Mouse (Mus musculus): ENCODE measurements around the gene Scaf4. TPM values are rescaled to one million over a fixed set of nuclear protein-coding genes. Genes with fewer than 3 reads are reported as not detected.
"Not testable (repeated sequence)": the region's sequence is repeated elsewhere in the genome, so short reads cannot be mapped to it uniquely, and the experiment has no call there.

Gene Scaf4
- polyA plus RNA-seq, 1 experiment from 2014 or later: 39.8 TPM

DNA sequence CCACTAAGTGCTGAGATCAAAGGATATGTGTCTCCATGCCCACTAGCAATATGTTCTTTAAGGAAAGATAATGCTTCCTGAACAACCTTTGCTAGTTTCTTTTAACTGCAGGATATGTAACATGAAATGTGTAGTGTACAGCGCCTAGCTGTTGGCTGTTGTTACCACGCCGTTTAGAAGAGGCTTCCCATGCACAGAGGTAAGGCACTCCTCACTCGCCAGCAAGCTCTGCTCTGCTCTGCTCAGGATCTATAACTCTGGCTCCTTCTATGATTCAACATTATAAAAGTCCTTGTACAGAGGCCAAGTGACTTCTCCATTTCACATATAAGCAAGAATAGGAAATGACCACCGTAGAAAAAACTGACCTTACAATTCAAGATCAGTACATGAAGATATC is 24.7 kb downstream of the Scaf4 start:
- Histone ChIP-seq H3K9ac (replicated peaks) (no peak overlapping the region), H3K4me3 (no peak overlapping the region), H3K36me3 (peaks cover 51% of the 10 kb centered on the region), H3K9me3 (no peaks in the 10 kb centered on the region), H3K27ac (replicated peaks) (no peak overlapping the region), H3K27me3 (no peaks in the 10 kb centered on the region), H3K4me2 (replicated peaks) (no peak overlapping the region), H3K4me1 (no peaks in the 10 kb centered on the region)
- WGBS: 94% methylated on average over 5 of the region's 5 CpGs
- ATAC-seq (ENCODE audit: low FRiP score, low read depth): no peak

DNA sequence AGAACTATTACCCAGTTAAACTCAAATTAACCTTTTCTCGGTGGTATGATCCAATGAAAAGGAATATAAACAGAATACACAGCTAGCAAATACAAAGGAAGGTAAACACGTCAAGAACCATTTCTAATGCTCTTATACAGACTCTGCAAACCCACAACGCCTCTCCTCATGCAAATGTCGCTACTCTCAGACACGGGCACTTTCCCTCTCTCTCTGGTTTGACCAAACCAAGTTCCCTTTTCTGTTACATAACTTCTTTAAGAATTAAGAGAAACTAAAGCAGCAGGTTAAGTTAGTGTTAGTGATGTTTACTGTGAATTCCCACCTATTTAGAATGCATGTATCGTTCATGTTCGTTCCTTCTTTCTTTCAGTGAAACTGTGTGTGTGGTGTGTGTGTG is 25.4 kb downstream of the Scaf4 start:
- Histone ChIP-seq H3K9me3 (no peaks in the 10 kb centered on the region), H3K4me1 (no peaks in the 10 kb centered on the region), H3K27ac (replicated peaks) (no peak overlapping the region), H3K4me2 (replicated peaks) (no peak overlapping the region), H3K27me3 (no peaks in the 10 kb centered on the region), H3K4me3 (no peak overlapping the region), H3K9ac (replicated peaks) (no peak overlapping the region), H3K36me3 (peaks cover 55% of the 10 kb centered on the region)
- ATAC-seq (ENCODE audit: low FRiP score, low read depth): no peak
- 92% methylated on average over 7 of the region's 7 CpGs for WGBS

DNA sequence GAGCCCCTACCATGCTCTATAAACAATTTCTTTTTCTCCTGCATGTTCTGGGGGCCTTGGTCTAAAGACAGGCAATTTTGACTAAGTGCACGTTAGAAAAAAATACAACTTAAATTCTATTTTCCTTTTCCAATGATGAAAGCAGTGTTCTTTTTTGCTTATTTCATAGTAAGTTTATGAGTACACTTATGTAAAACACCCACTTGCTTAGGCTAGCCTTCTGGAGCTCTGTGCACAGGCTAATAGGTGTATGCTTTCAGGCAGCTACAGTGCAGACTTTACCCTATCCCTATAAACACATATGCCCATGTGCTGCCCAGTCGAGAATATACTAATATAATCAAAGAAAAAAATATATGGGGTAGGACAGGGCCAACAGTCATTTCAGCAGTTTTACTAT is 31.8 kb downstream of the Scaf4 start:
- H3K9ac ChIP-seq (replicated peaks): no peak overlapping the region
- no peaks in the 10 kb centered on the region for H3K9me3 ChIP-seq
- H3K36me3 ChIP-seq: peaks cover 71% of the 10 kb centered on the region
- no peaks in the 10 kb centered on the region for H3K27me3 ChIP-seq
- H3K27ac ChIP-seq (replicated peaks): no peak overlapping the region
- ATAC-seq (ENCODE audit: low FRiP score, low read depth): no peak
- H3K4me3 ChIP-seq: no peak overlapping the region
- WGBS: 91% methylated on average over 2 of the region's 2 CpGs
- H3K4me1 ChIP-seq: no peaks in the 10 kb centered on the region
- no peak overlapping the region for H3K4me2 ChIP-seq (replicated peaks)

DNA sequence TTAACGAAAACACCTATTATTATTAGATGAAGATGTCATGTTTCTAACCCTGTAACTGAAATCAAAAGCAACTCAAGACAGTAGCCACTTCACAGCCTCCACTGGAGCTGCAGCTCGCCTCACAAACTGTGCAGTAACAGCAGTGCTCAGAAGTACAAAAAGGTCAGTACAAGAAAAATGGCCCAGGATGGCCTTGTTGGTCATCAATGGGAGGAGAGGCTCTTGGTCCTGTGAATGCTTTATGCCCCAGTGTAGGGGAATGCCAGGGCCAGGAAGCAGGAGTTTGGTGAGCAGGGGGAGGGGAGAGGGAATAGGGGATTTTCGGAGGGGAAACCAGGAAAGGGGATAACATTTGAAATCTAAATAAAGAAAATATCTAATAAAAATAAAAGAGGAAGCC is 33.0 kb downstream of the Scaf4 start:
- H3K4me3 ChIP-seq; H3K4me1 ChIP-seq; H3K27me3 ChIP-seq; H3K9ac ChIP-seq (replicated peaks); ATAC-seq (ENCODE audit: low FRiP score, low read depth); H3K9me3 ChIP-seq; H3K4me2 ChIP-seq (replicated peaks); H3K27ac ChIP-seq (replicated peaks): not testable (repeated sequence)
- WGBS: 85% methylated on average over 3 of the region's 3 CpGs
- H3K36me3 ChIP-seq: peaks cover 70% of the 10 kb centered on the region

DNA sequence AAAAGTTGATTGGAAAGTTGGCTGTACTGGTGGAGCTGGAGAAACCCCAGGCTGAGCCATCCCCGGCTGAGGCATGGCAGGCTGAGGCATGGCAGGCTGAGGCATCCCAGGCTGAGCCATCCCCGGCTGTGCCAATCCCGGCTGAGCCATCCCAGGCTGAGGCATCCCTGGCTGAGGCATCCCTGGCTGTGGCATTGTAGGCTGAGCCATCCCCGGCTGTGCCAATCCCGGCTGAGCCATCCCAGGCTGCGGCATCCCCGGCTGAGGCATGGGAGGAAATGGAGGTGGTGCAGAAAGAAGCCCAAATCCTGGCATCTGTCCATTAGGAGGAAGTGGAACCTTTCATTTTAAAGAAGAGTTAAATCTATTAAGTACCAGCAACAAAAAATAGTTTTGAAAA is 34.2 kb downstream of the Scaf4 start:
- 92% methylated on average over 7 of the region's 7 CpGs for WGBS
- no peak for ATAC-seq (ENCODE audit: low FRiP score, low read depth)
- Histone ChIP-seq H3K27me3 (no peaks in the 10 kb centered on the region), H3K27ac (replicated peaks) (no peak overlapping the region), H3K9ac (replicated peaks) (no peak overlapping the region), H3K4me1 (no peaks in the 10 kb centered on the region), H3K36me3 (peaks cover 81% of the 10 kb centered on the region), H3K4me2 (replicated peaks) (no peak overlapping the region), H3K9me3 (no peaks in the 10 kb centered on the region), H3K4me3 (no peak overlapping the region)

DNA sequence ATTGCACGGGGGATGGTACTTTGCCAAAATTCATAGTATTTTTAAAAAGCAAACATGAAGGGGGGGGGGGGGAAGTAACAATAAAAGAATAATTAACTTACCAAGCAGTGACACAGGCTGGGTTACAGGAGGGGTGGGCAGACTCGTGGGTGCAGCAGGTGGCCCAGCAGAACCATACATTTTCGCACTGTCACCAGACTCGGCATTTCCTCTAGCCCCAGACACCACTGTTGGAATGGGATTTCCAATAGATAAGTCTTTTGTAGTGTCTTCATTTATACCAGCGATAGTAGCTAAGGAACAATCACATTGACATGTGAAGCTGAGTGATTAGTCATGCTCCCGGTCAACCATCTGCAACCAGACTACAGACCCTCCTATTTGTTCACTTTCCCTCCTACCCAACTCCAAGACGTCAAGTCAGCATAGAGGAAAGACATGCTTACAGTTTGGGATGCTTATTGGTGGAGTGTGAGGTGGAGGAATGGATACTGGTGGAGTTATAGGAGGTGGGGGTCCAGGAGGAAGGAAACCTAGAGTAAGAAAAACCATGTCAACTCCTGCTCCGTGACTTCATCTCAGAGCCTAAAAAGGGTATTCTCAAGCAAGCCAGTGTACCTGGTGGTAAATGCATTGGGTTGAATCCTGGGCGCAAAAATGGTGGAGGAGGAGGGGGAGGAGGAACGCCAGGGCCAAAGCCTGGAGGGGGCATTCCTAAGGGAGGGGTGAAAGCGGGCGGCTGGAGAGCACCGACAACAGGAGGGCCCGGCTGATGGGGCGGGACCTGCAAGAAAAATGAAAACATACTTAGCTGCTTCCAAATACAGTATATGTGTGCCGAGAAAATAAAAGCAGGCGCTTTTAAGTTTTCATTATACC is 41.6 kb downstream of the Scaf4 start:
- Histone ChIP-seq H3K36me3 (peaks cover 89% of the 10 kb centered on the region), H3K27me3 (no peaks in the 10 kb centered on the region), H3K4me2 (replicated peaks) (no peak overlapping the region), H3K4me1 (no peaks in the 10 kb centered on the region), H3K9me3 (no peaks in the 10 kb centered on the region), H3K9ac (replicated peaks) (no peak overlapping the region), H3K4me3 (no peak overlapping the region), H3K27ac (replicated peaks) (no peak overlapping the region)
- WGBS: 78% methylated on average over 17 of the region's 17 CpGs
- peak; percentile 47; the same call in 1 of the 2 replicates for ATAC-seq (ENCODE audit: low FRiP score, low read depth)

DNA sequence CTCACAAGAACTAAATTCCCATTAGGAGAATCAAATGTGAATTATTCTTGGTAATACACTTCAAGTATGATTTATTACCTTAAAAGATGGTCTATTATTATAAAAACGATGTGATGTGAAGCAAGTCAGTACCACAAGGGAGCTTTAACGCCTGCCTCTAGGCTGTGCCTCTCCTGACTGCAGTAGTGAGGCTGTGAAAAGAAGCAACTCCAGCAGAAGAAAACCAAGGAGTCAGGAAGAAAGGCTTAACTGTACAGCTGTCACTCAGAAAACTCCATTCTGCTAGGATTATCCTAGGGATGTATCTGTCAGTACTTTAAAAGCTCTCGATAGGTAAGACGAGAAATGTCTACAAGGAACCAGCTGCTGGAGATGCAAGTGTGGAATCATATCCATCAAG is 42.4 kb downstream of the Scaf4 start:
- H3K9me3 ChIP-seq: no peaks in the 10 kb centered on the region
- H3K9ac ChIP-seq (replicated peaks): no peak overlapping the region
- H3K4me3 ChIP-seq: no peak overlapping the region
- no peak overlapping the region for H3K27ac ChIP-seq (replicated peaks)
- no peak for ATAC-seq (ENCODE audit: low FRiP score, low read depth)
- no peaks in the 10 kb centered on the region for H3K4me1 ChIP-seq
- H3K27me3 ChIP-seq: no peaks in the 10 kb centered on the region
- WGBS: 87% methylated on average over 4 of the region's 4 CpGs
- no peak overlapping the region for H3K4me2 ChIP-seq (replicated peaks)
- H3K36me3 ChIP-seq: peaks cover 81% of the 10 kb centered on the region

DNA sequence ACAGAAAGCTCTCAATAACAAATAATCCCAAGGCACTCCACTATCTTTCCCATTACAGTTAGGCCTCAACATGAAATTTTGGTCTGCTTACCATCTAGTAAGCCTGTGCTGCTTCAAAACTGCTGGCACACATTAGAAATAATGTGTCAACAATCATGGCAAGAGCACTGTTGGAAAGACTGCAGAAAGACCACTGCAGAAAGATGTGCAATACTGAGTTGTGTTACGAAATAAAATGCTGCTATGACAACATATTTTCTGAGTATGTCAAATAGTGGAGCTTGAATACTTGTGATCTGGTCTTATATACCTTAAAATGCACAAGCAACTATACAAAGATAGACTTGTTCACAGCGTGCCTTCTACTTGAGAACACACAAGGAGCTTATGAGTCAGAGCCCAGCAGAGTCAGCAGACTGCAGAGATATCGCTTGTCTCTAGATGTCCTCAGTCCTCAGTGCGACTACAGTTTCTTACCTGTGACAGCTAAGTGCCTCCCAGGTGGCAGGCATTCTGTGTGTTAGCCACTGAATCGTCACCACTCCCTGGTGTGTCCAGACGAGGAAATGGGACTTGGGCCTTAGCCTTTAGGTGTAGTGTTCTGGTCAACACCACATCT is 45.1 kb downstream of the Scaf4 start:
- no peak overlapping the region for H3K9ac ChIP-seq (replicated peaks)
- no peaks in the 10 kb centered on the region for H3K27me3 ChIP-seq
- no peaks in the 10 kb centered on the region for H3K9me3 ChIP-seq
- no peak for ATAC-seq (ENCODE audit: low FRiP score, low read depth)
- no peak overlapping the region for H3K27ac ChIP-seq (replicated peaks)
- H3K4me2 ChIP-seq (replicated peaks): no peak overlapping the region
- no peaks in the 10 kb centered on the region for H3K4me1 ChIP-seq
- peaks cover 62% of the 10 kb centered on the region for H3K36me3 ChIP-seq
- 92% methylated on average over 6 of the region's 6 CpGs for WGBS
- no peak overlapping the region for H3K4me3 ChIP-seq

DNA sequence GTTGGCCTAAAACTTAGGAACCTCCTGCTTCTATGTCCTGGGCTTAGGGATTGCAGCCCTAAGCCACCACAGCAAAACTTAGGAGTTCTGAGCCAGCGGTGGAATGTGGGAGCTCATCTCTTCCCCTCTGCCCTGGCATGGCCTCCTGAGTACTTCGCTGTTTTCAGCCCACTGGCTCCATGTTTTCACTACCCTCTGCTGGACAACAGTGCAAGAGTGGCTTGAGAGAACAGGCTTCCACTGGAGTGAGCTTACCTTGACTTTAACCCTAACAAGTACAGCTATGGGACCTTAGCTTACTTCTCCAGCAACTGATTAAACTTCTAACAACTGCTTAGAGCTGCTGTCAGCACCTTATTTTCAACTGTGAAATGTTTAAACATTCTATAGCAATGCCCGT is 49.1 kb downstream of the Scaf4 start:
- H3K9me3 ChIP-seq: no peaks in the 10 kb centered on the region
- peaks cover 30% of the 10 kb centered on the region for H3K36me3 ChIP-seq
- no peaks in the 10 kb centered on the region for H3K4me1 ChIP-seq
- no peak for ATAC-seq (ENCODE audit: low FRiP score, low read depth)
- H3K27ac ChIP-seq (replicated peaks): no peak overlapping the region
- no peak overlapping the region for H3K9ac ChIP-seq (replicated peaks)
- no peak overlapping the region for H3K4me2 ChIP-seq (replicated peaks)
- WGBS: 96% methylated on average over 3 of the region's 3 CpGs
- H3K27me3 ChIP-seq: no peaks in the 10 kb centered on the region
- H3K4me3 ChIP-seq: no peak overlapping the region

DNA sequence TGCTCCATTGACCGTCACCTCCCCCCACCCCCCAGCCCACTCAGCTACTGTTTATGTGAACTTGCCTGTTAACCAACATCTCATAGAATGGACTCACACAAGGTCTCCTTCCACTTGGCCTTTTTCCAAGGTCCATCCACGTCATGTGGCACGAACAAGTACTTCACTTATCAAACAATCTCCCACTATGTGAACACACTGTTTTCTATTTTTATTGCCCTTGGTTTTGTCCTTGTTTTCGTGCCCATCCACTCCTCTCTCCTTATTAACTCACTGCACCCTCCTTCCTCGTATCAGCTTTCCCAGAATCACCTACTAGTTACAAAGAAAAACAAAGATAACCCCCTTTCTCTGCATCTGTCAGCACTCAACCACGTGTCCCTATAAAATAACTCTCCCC is 49.7 kb downstream of the Scaf4 start:
- WGBS: 93% methylated on average over 6 of the region's 6 CpGs
- H3K9ac ChIP-seq (replicated peaks): no peak overlapping the region
- no peak for ATAC-seq (ENCODE audit: low FRiP score, low read depth)
- no peaks in the 10 kb centered on the region for H3K4me1 ChIP-seq
- H3K4me3 ChIP-seq: no peak overlapping the region
- H3K9me3 ChIP-seq: no peaks in the 10 kb centered on the region
- no peaks in the 10 kb centered on the region for H3K27me3 ChIP-seq
- H3K36me3 ChIP-seq: peaks cover 30% of the 10 kb centered on the region
- no peak overlapping the region for H3K27ac ChIP-seq (replicated peaks)
- no peak overlapping the region for H3K4me2 ChIP-seq (replicated peaks)

DNA sequence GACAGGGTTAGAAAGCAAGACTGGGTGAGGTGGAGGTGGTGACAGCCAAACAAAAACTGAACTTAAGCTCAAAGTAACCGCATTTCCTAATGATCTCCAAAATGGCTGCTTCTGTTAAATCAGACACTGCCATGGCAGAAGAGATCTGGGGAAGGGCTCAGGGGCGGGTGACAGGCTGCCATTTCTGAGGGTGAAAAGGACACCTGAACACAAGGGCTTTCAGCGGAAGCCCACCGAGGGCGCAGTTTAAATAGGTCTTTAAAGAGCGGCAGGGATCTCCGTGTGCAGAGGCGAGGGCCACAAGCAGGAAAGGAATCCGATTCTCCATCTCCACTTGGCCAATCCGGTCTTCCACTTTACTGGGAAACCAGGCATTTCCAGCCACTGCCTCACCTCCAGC is 50.6 kb downstream of the Scaf4 start:
- no peaks in the 10 kb centered on the region for H3K27me3 ChIP-seq
- no peak overlapping the region for H3K27ac ChIP-seq (replicated peaks)
- H3K4me3 ChIP-seq: no peak overlapping the region
- peaks cover 28% of the 10 kb centered on the region for H3K36me3 ChIP-seq
- no peaks in the 10 kb centered on the region for H3K4me1 ChIP-seq
- no peak for ATAC-seq (ENCODE audit: low FRiP score, low read depth)
- no peaks in the 10 kb centered on the region for H3K9me3 ChIP-seq
- H3K9ac ChIP-seq (replicated peaks): no peak overlapping the region
- no peak overlapping the region for H3K4me2 ChIP-seq (replicated peaks)
- 89% methylated on average over 10 of the region's 10 CpGs for WGBS

DNA sequence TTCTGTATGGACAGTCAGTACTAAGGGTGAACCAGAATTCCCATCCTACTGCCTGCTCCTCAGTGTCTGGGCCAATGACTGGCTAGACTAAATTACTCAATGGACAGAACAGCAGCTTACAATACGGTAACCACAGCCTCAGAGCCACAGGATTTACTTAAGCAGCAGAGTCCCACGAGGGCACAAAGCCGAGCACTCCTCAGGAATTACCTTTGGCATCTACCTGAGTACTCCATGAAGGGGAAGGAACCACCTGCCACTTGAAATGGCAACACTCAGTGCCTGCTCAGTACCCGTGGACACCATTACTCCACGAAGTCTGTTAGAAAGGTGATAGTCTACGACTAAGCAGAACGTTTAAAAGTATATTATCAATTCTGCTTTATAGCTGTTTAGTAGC is 53.0 kb downstream of the Scaf4 start:
- no peak overlapping the region for H3K4me3 ChIP-seq
- H3K27me3 ChIP-seq: no peaks in the 10 kb centered on the region
- peaks cover 44% of the 10 kb centered on the region for H3K36me3 ChIP-seq
- ATAC-seq (ENCODE audit: low FRiP score, low read depth): no peak
- WGBS: 91% methylated on average over 7 of the region's 7 CpGs
- H3K4me2 ChIP-seq (replicated peaks): no peak overlapping the region
- H3K9me3 ChIP-seq: no peaks in the 10 kb centered on the region
- H3K4me1 ChIP-seq: no peaks in the 10 kb centered on the region
- H3K27ac ChIP-seq (replicated peaks): no peak overlapping the region
- H3K9ac ChIP-seq (replicated peaks): no peak overlapping the region

Data from midbrain, embryonic 12.5 days (tissue).